Mouse (Mus musculus): ENCODE data around the gene Dcn.

GRCm38 (mm10) chr10:97478259-97478658 lies 1.1 kb upstream of the Dcn start:
- TF ChIP-seq CTCF (IDR thresholded peaks at IDR 0.05; ENCODE audit: borderline replicate concordance, insufficient read depth, low read depth, low read length) (no peak), POLR2A (IDR thresholded peaks at IDR 0.05; ENCODE audit: borderline replicate concordance, insufficient read depth, low read length) (no peak)

Measured in cerebellum, adult 2 months (tissue).